Mouse (Mus musculus): ENCODE results near the gene Lhfpl3. TPM values are rescaled to one million over a fixed set of nuclear protein-coding genes. Genes with fewer than 3 reads are reported as not detected.
A peak's percentile ranks its signal among the peaks of the same experiment; 100 is the strongest.

Lhfpl3 gene
- total and polyA plus RNA-seq, 2 experiments from 2014 or later = 51.8 to 72.5 TPM

DNA sequence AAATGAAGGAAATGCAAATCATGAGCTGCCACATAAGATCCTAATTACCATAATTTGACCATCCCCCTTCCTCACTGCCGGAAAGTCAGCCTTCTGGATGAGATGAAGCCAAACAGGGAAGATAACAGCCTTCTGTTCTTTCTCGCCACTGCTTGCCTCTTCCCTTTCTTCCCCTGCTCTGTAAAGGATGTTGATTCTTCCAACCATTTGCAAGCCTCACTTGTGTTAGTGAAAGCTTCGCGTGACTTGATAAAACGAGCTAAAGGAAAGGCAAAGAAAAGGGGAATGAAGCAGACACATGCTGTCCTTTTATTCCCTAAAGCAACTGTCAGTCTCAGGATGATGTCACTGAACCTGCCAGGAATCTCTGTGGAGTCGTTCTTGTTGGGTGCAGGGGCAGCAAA lies 420.1 kb downstream of the Lhfpl3 start:
- Histone ChIP-seq H3K27me3 (ENCODE audit: insufficient read depth, low read length) (no peaks in the 10 kb centered on the region), H3K9ac (replicated peaks; ENCODE audit: low read length, poor library complexity, severe bottlenecking) (peak overlapping the region; percentile 19; the same call in 1 of the 2 replicates), H3K27ac (ENCODE audit: low read depth, low read length) (peak overlapping the region; percentile 47), H3K4me1 (ENCODE audit: insufficient read depth, low read length) (no peaks in the 10 kb centered on the region), H3K4me2 (ENCODE audit: low read depth, low read length, poor library complexity, severe bottlenecking) (peak overlapping the region; percentile 6; the same call in 1 of the 2 replicates), H3K9me3 (ENCODE audit: low read length) (no peaks in the 10 kb centered on the region), H3K36me3 (ENCODE audit: insufficient read depth, low read length) (no peaks in the 10 kb centered on the region), H3K4me3 (ENCODE audit: low read depth, low read length) (no peak overlapping the region)
- WGBS = 11% methylated on average over 6 of the region's 6 CpGs
- peak; percentile 62 for ATAC-seq (ENCODE audit: low FRiP score)
- no peak for TF ChIP-seq CTCF (IDR thresholded peaks at IDR 0.05)
- peak; percentile 79 for DNase-seq (ENCODE audit: low spot score)

DNA sequence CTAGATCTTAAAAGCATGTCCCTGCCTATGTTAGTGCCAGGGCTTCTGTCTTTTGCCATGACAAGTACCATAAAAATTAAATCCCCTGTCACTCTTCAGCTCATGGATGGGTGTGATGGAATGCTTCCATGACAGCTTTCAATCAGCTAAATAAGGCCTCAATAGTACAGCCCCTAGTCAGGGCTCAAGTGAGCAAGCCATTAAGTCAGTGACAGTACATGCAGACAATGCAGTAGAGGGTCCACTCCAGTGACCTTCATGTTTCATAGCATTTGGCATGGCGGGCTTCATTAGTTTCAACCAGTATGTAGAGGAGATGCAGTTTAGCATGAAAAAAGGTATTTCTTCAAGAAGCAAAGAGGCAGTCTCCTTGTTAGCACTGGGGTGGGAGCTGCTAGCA lies 420.8 kb downstream of the Lhfpl3 start:
- DNase-seq (ENCODE audit: low spot score) (no peak), ATAC-seq (ENCODE audit: low FRiP score) (no peak)
- no peak overlapping the region for H3K4me2 ChIP-seq (ENCODE audit: low read depth, low read length, poor library complexity, severe bottlenecking)
- H3K36me3 ChIP-seq (ENCODE audit: insufficient read depth, low read length) = no peaks in the 10 kb centered on the region
- WGBS = 65% methylated on average over 1 of the region's 1 CpGs
- no peak overlapping the region for H3K4me3 ChIP-seq (ENCODE audit: low read depth, low read length)
- no peaks in the 10 kb centered on the region for H3K4me1 ChIP-seq (ENCODE audit: insufficient read depth, low read length)
- H3K9ac ChIP-seq (replicated peaks; ENCODE audit: low read length, poor library complexity, severe bottlenecking) = no peak overlapping the region
- H3K9me3 ChIP-seq (ENCODE audit: low read length) = no peaks in the 10 kb centered on the region
- no peak for TF ChIP-seq CTCF (IDR thresholded peaks at IDR 0.05)
- H3K27ac ChIP-seq (ENCODE audit: low read depth, low read length) = 0 out of 2 replicates have a peak overlapping the region, but pooled peaks have one; percentile 47
- no peaks in the 10 kb centered on the region for H3K27me3 ChIP-seq (ENCODE audit: insufficient read depth, low read length)

DNA sequence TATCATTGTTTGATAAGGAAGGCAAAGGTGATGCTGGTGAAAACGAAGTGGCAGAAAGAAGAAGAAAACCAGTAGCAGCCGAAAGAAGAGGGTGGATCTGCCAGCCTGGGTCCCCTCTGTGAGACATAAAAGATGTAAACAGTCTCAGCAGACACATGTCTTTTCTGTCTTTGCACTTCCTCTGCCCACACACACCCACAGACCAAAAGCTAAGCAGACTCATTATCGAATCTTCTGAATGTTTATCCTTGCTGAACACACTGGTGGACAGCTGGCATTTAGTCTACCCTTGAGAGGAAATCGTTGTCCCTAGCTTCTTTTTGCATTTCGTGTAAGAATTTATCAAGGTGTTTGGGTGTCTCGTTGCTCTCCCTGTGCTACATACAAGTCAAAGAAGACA lies 443.8 kb downstream of the Lhfpl3 start:
- Histone ChIP-seq H3K4me2 (ENCODE audit: low read depth, low read length, poor library complexity, severe bottlenecking) (no peak overlapping the region), H3K4me3 (ENCODE audit: low read depth, low read length) (no peak overlapping the region), H3K9me3 (ENCODE audit: low read length) (no peaks in the 10 kb centered on the region), H3K9ac (replicated peaks; ENCODE audit: low read length, poor library complexity, severe bottlenecking) (no peak overlapping the region), H3K27ac (ENCODE audit: low read depth, low read length) (no peak overlapping the region), H3K27me3 (ENCODE audit: insufficient read depth, low read length) (no peaks in the 10 kb centered on the region), H3K4me1 (ENCODE audit: insufficient read depth, low read length) (no peaks in the 10 kb centered on the region), H3K36me3 (ENCODE audit: insufficient read depth, low read length) (no peaks in the 10 kb centered on the region)
- TF ChIP-seq CTCF (IDR thresholded peaks at IDR 0.05) = no peak
- DNase-seq (ENCODE audit: low spot score) (no peak), ATAC-seq (ENCODE audit: low FRiP score) (no peak)
- WGBS = 77% methylated on average over 6 of the region's 6 CpGs

- Histone ChIP-seq H3K4me3 (ENCODE audit: low read depth, low read length) (no peak overlapping the region), H3K27ac (ENCODE audit: low read depth, low read length) (no peak overlapping the region), H3K27me3 (ENCODE audit: insufficient read depth, low read length) (no peaks in the 10 kb centered on the region), H3K9ac (replicated peaks; ENCODE audit: low read length, poor library complexity, severe bottlenecking) (no peak overlapping the region), H3K4me2 (ENCODE audit: low read depth, low read length, poor library complexity, severe bottlenecking) (no peak overlapping the region), H3K36me3 (ENCODE audit: insufficient read depth, low read length) (no peaks in the 10 kb centered on the region), H3K9me3 (ENCODE audit: low read length) (no peaks in the 10 kb centered on the region), H3K4me1 (ENCODE audit: insufficient read depth, low read length) (peaks cover 8% of the 10 kb centered on the region; the same call in 1 of the 2 replicates)
- TF ChIP-seq CTCF (IDR thresholded peaks at IDR 0.05) = peak; percentile 71
- DNase-seq (ENCODE audit: low spot score) (peak; percentile 65), ATAC-seq (ENCODE audit: low FRiP score) (no peak)
- 54% methylated on average over 4 of the region's 4 CpGs for WGBS
These were observed 451.0 kb downstream of the Lhfpl3 start for GRCm38 (mm10) chr5:23196879-23197278.

GRCm38 (mm10) chr5:23213086-23213485 lies 467.2 kb downstream of the Lhfpl3 start:
- Histone ChIP-seq H3K4me2 (ENCODE audit: low read depth, low read length, poor library complexity, severe bottlenecking) (no peak overlapping the region), H3K27me3 (ENCODE audit: insufficient read depth, low read length) (no peaks in the 10 kb centered on the region), H3K27ac (ENCODE audit: low read depth, low read length) (no peak overlapping the region), H3K9ac (replicated peaks; ENCODE audit: low read length, poor library complexity, severe bottlenecking) (no peak overlapping the region), H3K9me3 (ENCODE audit: low read length) (no peaks in the 10 kb centered on the region), H3K4me3 (ENCODE audit: low read depth, low read length) (no peak overlapping the region), H3K36me3 (ENCODE audit: insufficient read depth, low read length) (no peaks in the 10 kb centered on the region), H3K4me1 (ENCODE audit: insufficient read depth, low read length) (no peaks in the 10 kb centered on the region)
- DNase-seq (ENCODE audit: low spot score) (no peak), ATAC-seq (ENCODE audit: low FRiP score) (no peak)
- no peak for TF ChIP-seq CTCF (IDR thresholded peaks at IDR 0.05)
- 67% methylated on average over 5 of the region's 5 CpGs for WGBS

DNA sequence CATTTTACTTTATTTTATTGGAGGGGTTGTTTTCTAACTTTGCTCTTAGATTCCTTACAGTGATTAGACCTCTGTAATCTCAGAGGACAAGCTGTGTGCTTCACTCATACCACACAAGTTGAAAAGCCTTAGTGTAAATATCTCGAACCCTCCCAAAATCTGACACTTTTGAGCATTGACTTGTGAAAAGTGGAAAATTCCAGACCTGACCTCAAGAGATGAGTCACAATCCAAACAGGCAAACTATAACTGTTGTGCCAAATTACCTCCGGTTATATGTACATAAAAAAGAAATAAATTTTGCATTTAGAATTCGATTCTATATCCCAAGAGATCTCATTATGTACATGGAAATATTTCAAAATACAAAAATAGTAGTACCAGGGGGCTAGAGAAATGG lies 468.8 kb downstream of the Lhfpl3 start:
- no peak overlapping the region for H3K4me2 ChIP-seq (ENCODE audit: low read depth, low read length, poor library complexity, severe bottlenecking)
- 84% methylated on average over 3 of the region's 3 CpGs for WGBS
- ATAC-seq (ENCODE audit: low FRiP score) = no peak
- DNase-seq (ENCODE audit: low spot score) = no peak
- H3K4me1 ChIP-seq (ENCODE audit: insufficient read depth, low read length) = no peaks in the 10 kb centered on the region
- no peaks in the 10 kb centered on the region for H3K36me3 ChIP-seq (ENCODE audit: insufficient read depth, low read length)
- no peak overlapping the region for H3K27ac ChIP-seq (ENCODE audit: low read depth, low read length)
- no peak overlapping the region for H3K9ac ChIP-seq (replicated peaks; ENCODE audit: low read length, poor library complexity, severe bottlenecking)
- no peak for TF ChIP-seq CTCF (IDR thresholded peaks at IDR 0.05)
- H3K9me3 ChIP-seq (ENCODE audit: low read length) = no peaks in the 10 kb centered on the region
- no peak overlapping the region for H3K4me3 ChIP-seq (ENCODE audit: low read depth, low read length)
- no peaks in the 10 kb centered on the region for H3K27me3 ChIP-seq (ENCODE audit: insufficient read depth, low read length)

Measured in midbrain, postnatal 0 days (tissue).